ENCODE assay signal across 38 mouse cellular contexts in genomic region chr5:103597604-103598003, GRCm38 (mm10). TPM values are rescaled to one million over a fixed set of nuclear protein-coding genes. Genes with fewer than 3 reads are reported as not detected.
DNase-seq lines count a peak whose midpoint lies in the region; ATAC-seq and TF ChIP-seq lines count a peak whose summit lies in the region.
"Had no signal": no experiment of that assay in that cellular context is flagged by ENCODE, and none has a peak within 500 bp of the region (broad histone marks: within the 10 kb centered on the region; RNA-seq: fewer than 3 reads in every experiment).

No protein-coding gene starts in this region.

- intact Hi-C loops in left cerebral cortex, adult 2 months (cut with DNase I), result no loop called here

- no peak for ATAC-seq in embryonic facial prominence, embryonic 15.5 days (ENCODE audit: insufficient number of reproducible peaks, low FRiP score, low TSS enrichment, low read depth)
- no peak for ATAC-seq in forebrain, postnatal 0 days
- ATAC-seq: forebrain, embryonic 14.5 days; inflammation-experienced regulatory T-cells, adult 6 months had no signal

- no peak overlapping the region for H3K9ac ChIP-seq in embryonic facial prominence, embryonic 15.5 days
- no peak overlapping the region for H3K9ac ChIP-seq in forebrain, postnatal 0 days
- H3K9ac ChIP-seq: hindbrain, embryonic 15.5 days; limb, embryonic 13.5 days; midbrain, embryonic 13.5 days; stomach, embryonic 15.5 days had no signal

- no peak overlapping the region for H3K4me3 ChIP-seq in embryonic facial prominence, embryonic 15.5 days (replicated peaks)
- H3K4me3 ChIP-seq in embryonic facial prominence, embryonic 10.5 days, result no peak overlapping the region
- no peak overlapping the region for H3K4me3 ChIP-seq in left cerebral cortex, adult 2 months
- no peak overlapping the region for H3K4me3 ChIP-seq in forebrain, postnatal 0 days (ENCODE audit: low read depth, low read length)
- H3K4me3 ChIP-seq: hindbrain, embryonic 10.5 days; hindbrain, embryonic 15.5 days; layer of hippocampus, adult 2 months; limb, embryonic 13.5 days; megakaryocyte, embryonic 14.5 days; midbrain, embryonic 13.5 days; stomach, embryonic 15.5 days had no signal

- H3K27me3 ChIP-seq in embryonic facial prominence, embryonic 15.5 days, result no peaks in the 10 kb centered on the region
- H3K27me3 ChIP-seq in embryonic facial prominence, embryonic 10.5 days (replicated peaks; ENCODE audit: low read depth, poor library complexity, severe bottlenecking), result no peaks in the 10 kb centered on the region
- no peaks in the 10 kb centered on the region for H3K27me3 ChIP-seq in forebrain, postnatal 0 days (ENCODE audit: insufficient read depth, low read length)
- H3K27me3 ChIP-seq: hindbrain, embryonic 15.5 days; limb, embryonic 13.5 days; midbrain, embryonic 13.5 days; stomach, embryonic 15.5 days had no signal

- peaks cover 26% of the 10 kb centered on the region for H3K4me1 ChIP-seq in embryonic facial prominence, embryonic 15.5 days
- 0 out of 2 replicates have a peak, but pooled peaks cover under 1% of the 10 kb centered on the region for H3K4me1 ChIP-seq in embryonic facial prominence, embryonic 10.5 days
- peaks cover 7% of the 10 kb centered on the region; the same call in 1 of the 2 replicates for H3K4me1 ChIP-seq in forebrain, postnatal 0 days (ENCODE audit: insufficient read depth)

- DNase-seq in embryonic facial prominence, embryonic 10.5 days (ENCODE audit: low spot score), result no peak
- peak; percentile 66 to 73 for DNase-seq in cerebellum, adult 18-20 months
- DNase-seq in cerebellum, postnatal 10 days, result peak; percentile 59 to 72
- no peak for DNase-seq in left cerebral cortex, adult 2 months (ENCODE audit: extremely low spot score in 1 of 2, low spot score in 2 of 2)
- DNase-seq in urinary bladder, postnatal 10 days (ENCODE audit: low spot score), result no peak
- no peak for DNase-seq in forebrain, postnatal 0 days
- DNase-seq: adrenal gland, postnatal 10 days; gastrocnemius, postnatal 25 days; heart, adult 11 months; heart, postnatal 10 days; kidney, adult 11 months; kidney, postnatal 36 days; lung, postnatal 4 days; retina, postnatal 1 day; right cerebral cortex, postnatal 14 days; thymus, postnatal 14 days had no signal

- TF ChIP-seq CTCF in left cerebral cortex, adult 2 months (IDR thresholded peaks at IDR 0.05), result no peak
- no peak for TF ChIP-seq CTCF in forebrain, postnatal 0 days (IDR thresholded peaks at IDR 0.05; ENCODE audit: low read depth)

- WGBS in embryonic facial prominence, embryonic 15.5 days, result 60% methylated on average over 6 of the region's 6 CpGs
- 76% methylated on average over 6 of the region's 6 CpGs for WGBS in embryonic facial prominence, embryonic 10.5 days
- WGBS in forebrain, postnatal 0 days, result 77% methylated on average over 6 of the region's 6 CpGs

- 0 out of 2 replicates have a peak overlapping the region, but pooled peaks have one; percentile 1 for H3K27ac ChIP-seq in embryonic facial prominence, embryonic 15.5 days (replicated peaks)
- H3K27ac ChIP-seq in embryonic facial prominence, embryonic 10.5 days (replicated peaks), result no peak overlapping the region
- no peak overlapping the region for H3K27ac ChIP-seq in left cerebral cortex, adult 2 months
- no peak overlapping the region for H3K27ac ChIP-seq in forebrain, postnatal 0 days (ENCODE audit: low read depth, low read length)
- H3K27ac ChIP-seq: hindbrain, embryonic 10.5 days; hindbrain, embryonic 15.5 days; layer of hippocampus, adult 2 months; limb, embryonic 13.5 days had no signal

- no peak overlapping the region for H3K4me2 ChIP-seq in embryonic facial prominence, embryonic 15.5 days (replicated peaks)
- no peak overlapping the region for H3K4me2 ChIP-seq in forebrain, postnatal 0 days (ENCODE audit: low read depth)
- H3K4me2 ChIP-seq: heart, embryonic 11.5 days; hindbrain, embryonic 15.5 days; limb, embryonic 13.5 days; liver, embryonic 11.5 days; midbrain, embryonic 13.5 days; stomach, embryonic 15.5 days had no signal

- H3K9me3 ChIP-seq in embryonic facial prominence, embryonic 15.5 days (replicated peaks), result no peaks in the 10 kb centered on the region
- no peaks in the 10 kb centered on the region for H3K9me3 ChIP-seq in embryonic facial prominence, embryonic 10.5 days
- H3K9me3 ChIP-seq in forebrain, postnatal 0 days (ENCODE audit: low read length), result no peaks in the 10 kb centered on the region
- H3K9me3 ChIP-seq: hindbrain, embryonic 10.5 days; hindbrain, embryonic 15.5 days; limb, embryonic 13.5 days; megakaryocyte, embryonic 14.5 days; midbrain, embryonic 13.5 days; stomach, embryonic 15.5 days had no signal

- H3K36me3 ChIP-seq in embryonic facial prominence, embryonic 15.5 days, result 0 out of 2 replicates have a peak, but pooled peaks cover 3% of the 10 kb centered on the region
- H3K36me3 ChIP-seq in embryonic facial prominence, embryonic 10.5 days (replicated peaks), result peaks cover 43% of the 10 kb centered on the region
- H3K36me3 ChIP-seq in forebrain, postnatal 0 days (ENCODE audit: insufficient read depth), result no peaks in the 10 kb centered on the region
- H3K36me3 ChIP-seq: G1E; hindbrain, embryonic 15.5 days; limb, embryonic 13.5 days had no signal

RNA-seq across cellular contexts. Expression of gene Slc10a6, which starts 31.6 kb away (rescaled TPM):
- 7.8 TPM in 2 replicates for polyA plus RNA-seq in embryonic facial prominence, embryonic 15.5 days (2015; fragmentation: Nextera tagmentation; extraction: Ambion mirVana)
- polyA plus RNA-seq in embryonic facial prominence, embryonic 10.5 days (2016; fragmentation: Nextera tagmentation; extraction: Ambion mirVana), result not detected in 2 replicates
- total RNA-seq in left cerebral cortex, adult 2 months (2021), result under 1 TPM in 1 of 2 experiments, not detected in 1; 0.21 TPM
- 0.08 and 0.76 TPM in 2 replicates for total RNA-seq in forebrain, postnatal 0 days (2014; rRNA removed)
- 0.07 and 0.09 TPM in 2 replicates for polyA plus RNA-seq in forebrain, postnatal 0 days (2015; fragmentation: Nextera tagmentation; extraction: Ambion mirVana)
- total RNA-seq: left cerebral cortex, adult 8-10 months had no signal
- polyA plus RNA-seq: cortical plate, adult 2 months; embryonic facial prominence, embryonic 11.5 days; G1E; limb, embryonic 13.5 days; liver, embryonic 16.5 days had no signal

RNA-seq across cellular contexts. Expression of gene 1700016H13Rik, which starts 58.2 kb away (rescaled TPM):
- polyA plus RNA-seq in embryonic facial prominence, embryonic 15.5 days (2015; fragmentation: Nextera tagmentation; extraction: Ambion mirVana), result 0.12 and 0.15 TPM in 2 replicates
- 0.26 and 0.31 TPM in 2 replicates for polyA plus RNA-seq in embryonic facial prominence, embryonic 10.5 days (2016; fragmentation: Nextera tagmentation; extraction: Ambion mirVana)
- not detected for total RNA-seq in left cerebral cortex, adult 2 months (2021)
- 0.33 and 1.0 TPM in 2 replicates for total RNA-seq in forebrain, postnatal 0 days (2014; rRNA removed)
- 0.24 and 0.38 TPM in 2 replicates for polyA plus RNA-seq in forebrain, postnatal 0 days (2015; fragmentation: Nextera tagmentation; extraction: Ambion mirVana)
- total RNA-seq: adrenal gland, postnatal 10 days; G1E; heart, postnatal 10 days; layer of hippocampus, adult 2 months; layer of hippocampus, postnatal 14 days; left cerebral cortex, adult 8-10 months; left cerebral cortex, postnatal 36 days had no signal
- polyA plus RNA-seq: cortical plate, adult 2 months; frontal cortex, adult 2 months; G1E; heart, embryonic 11.5 days; inflammation-experienced regulatory T-cells, adult 6 months; limb, embryonic 13.5 days; liver, embryonic 16.5 days; neural tube, embryonic 14.5 days; small intestine, adult 2 months had no signal

Comparison
In these comparisons a context has a peak if more than half of its experiments do, and no peak if none do; other contexts are left out.
1. DNase-seq: peak in cerebellum, adult 18-20 months (2 of 2) and cerebellum, postnatal 10 days (2 of 2); none in embryonic facial prominence, embryonic 10.5 days (single experiment), left cerebral cortex, adult 2 months (0 of 2), urinary bladder, postnatal 10 days (single experiment) and forebrain, postnatal 0 days (single experiment).